Mouse (Mus musculus) heart, embryonic 10.5 days (tissue): Measurements from ENCODE around the gene Mgp. TPM values are rescaled to one million over a fixed set of nuclear protein-coding genes. Genes with fewer than 3 reads are reported as not detected.

Source experiments
- DNase-seq: peaks from one replicate; pipeline ENCODE4 v3.0.0-alpha.2; 2017; ENCODE audit warnings: low spot score
- H3K27ac ChIP-seq: fragments of 300-500 bp; sonication (generic); 2 replicates; pipeline ENCODE4 v1.5.1; 2016; ENCODE audit warnings: mild to moderate bottlenecking
- H3K27me3 ChIP-seq: fragments of 300-500 bp; sonication (generic); 2 replicates; pipeline ENCODE4 v1.6.1; 2016; ENCODE audit warnings: mild to moderate bottlenecking; ENCODE audit not compliant: poor library complexity, insufficient read depth, severe bottlenecking
- H3K36me3 ChIP-seq: fragments of 300-500 bp; sonication (generic); 2 replicates; pipeline ENCODE4 v1.6.1; 2016; ENCODE audit warnings: mild to moderate bottlenecking, moderate library complexity
- H3K4me1 ChIP-seq: fragments of 300-500 bp; sonication (generic); 2 replicates; pipeline ENCODE4 v1.6.1; 2016; ENCODE audit warnings: mild to moderate bottlenecking
- H3K4me3 ChIP-seq: fragments of 300-500 bp; sonication (generic); 2 replicates; pipeline ENCODE4 v1.5.1; 2016; ENCODE audit warnings: mild to moderate bottlenecking, moderate library complexity
- H3K9me3 ChIP-seq: fragments of 300-500 bp; sonication (generic); 2 replicates; pipeline ENCODE4 v1.6.1; 2016; ENCODE audit warnings: mild to moderate bottlenecking, moderate library complexity
- WGBS: fragments of 180-500 bp; shearing (Covaris S2); methylation state at CpG from one replicate; pipeline ENCODE4 v1.1.7; 2016; 5-methylcytosine and 5-hydroxymethylcytosine counted together
- polyA plus RNA-seq: library from polyadenylated mRNA; unstranded; fragments of >200 nt; fragmentation: Nextera tagmentation; extraction: Ambion mirVana; gene quantifications from 2 replicates; pipeline ENCODE4 v1.2.1, GENCODE M21; 2016

Mgp gene
- polyA plus RNA-seq, 1 experiment from 2014 or later, result 10.7 TPM

GRCm38 (mm10) chr6:136857186-136857872 lies 18.3 kb downstream of the Mgp start, which contains the start of gene Art4:
TSS of gene Art4 (minus strand) at chr6:136857733.
- peaks cover 67% of the 10 kb centered on the region for H3K4me1 ChIP-seq
- peak within 1 kb of the TSS; percentile 89 for H3K27ac ChIP-seq
- peak within 1 kb of the TSS; percentile 48 for H3K4me3 ChIP-seq
- H3K9me3 ChIP-seq, result no peaks in the 10 kb centered on the region
- peak; percentile 94 for DNase-seq
- H3K36me3 ChIP-seq, result no peaks in the 10 kb centered on the region; the same call in 1 of the 2 replicates
- WGBS, result 14% methylated on average over 18 of the region's 18 CpGs
- H3K27me3 ChIP-seq, result no peaks in the 10 kb centered on the region

GRCm38 (mm10) chr6:136856071-136856636 lies 19.5 kb downstream of the Mgp start:
- Histone ChIP-seq H3K4me1 (peaks cover 70% of the 10 kb centered on the region), H3K36me3 (peaks cover 6% of the 10 kb centered on the region), H3K27me3 (no peaks in the 10 kb centered on the region), H3K4me3 (peak overlapping the region; percentile 48), H3K27ac (peak overlapping the region; percentile 89), H3K9me3 (no peaks in the 10 kb centered on the region)
- 27% methylated on average over 14 of the region's 14 CpGs for WGBS
- no peak for DNase-seq

- Histone ChIP-seq H3K36me3 (peaks cover 6% of the 10 kb centered on the region), H3K27me3 (no peaks in the 10 kb centered on the region), H3K27ac (peak overlapping the region; percentile 89), H3K4me1 (peaks cover 63% of the 10 kb centered on the region), H3K9me3 (no peaks in the 10 kb centered on the region), H3K4me3 (peak overlapping the region; percentile 48; the same call in 1 of the 2 replicates)
- 73% methylated on average over 2 of the region's 2 CpGs for WGBS
- no peak for DNase-seq
Observed at GRCm38 (mm10) chr6:136855183-136855582, 20.4 kb downstream of the Mgp start.

- 77% methylated on average over 11 of the region's 11 CpGs for WGBS
- Histone ChIP-seq H3K9me3 (no peaks in the 10 kb centered on the region), H3K27ac (peak overlapping the region; percentile 39; the same call in 1 of the 2 replicates), H3K4me3 (no peak overlapping the region), H3K4me1 (peaks cover 55% of the 10 kb centered on the region), H3K27me3 (no peaks in the 10 kb centered on the region), H3K36me3 (peaks cover 8% of the 10 kb centered on the region)
- no peak for DNase-seq
Observed at GRCm38 (mm10) chr6:136854361-136854781, 21.3 kb downstream of the Mgp start.

- H3K4me3 ChIP-seq, result no peak overlapping the region
- WGBS, result 45% methylated on average over 3 of the region's 3 CpGs
- peak overlapping the region; percentile 60 for H3K27ac ChIP-seq
- no peak for DNase-seq
- no peaks in the 10 kb centered on the region for H3K9me3 ChIP-seq
- peaks cover 39% of the 10 kb centered on the region for H3K4me1 ChIP-seq
- H3K36me3 ChIP-seq, result peaks cover 12% of the 10 kb centered on the region
- H3K27me3 ChIP-seq, result no peaks in the 10 kb centered on the region
Observed at GRCm38 (mm10) chr6:136852762-136853161, 22.9 kb downstream of the Mgp start.

- 81% methylated on average over 4 of the region's 4 CpGs for WGBS
- H3K4me1 ChIP-seq, result peaks cover 34% of the 10 kb centered on the region
- H3K36me3 ChIP-seq, result peaks cover 12% of the 10 kb centered on the region
- H3K27ac ChIP-seq, result peak overlapping the region; percentile 60
- no peak overlapping the region for H3K4me3 ChIP-seq
- DNase-seq, result no peak
- no peaks in the 10 kb centered on the region for H3K27me3 ChIP-seq
- H3K9me3 ChIP-seq, result no peaks in the 10 kb centered on the region
Observed at GRCm38 (mm10) chr6:136852348-136852747, 23.3 kb downstream of the Mgp start.

- DNase-seq, result peak; percentile 64
- peaks cover 15% of the 10 kb centered on the region for H3K4me1 ChIP-seq
- no peak overlapping the region for H3K4me3 ChIP-seq
- no peaks in the 10 kb centered on the region for H3K27me3 ChIP-seq
- WGBS, result 54% methylated on average over 6 of the region's 6 CpGs
- H3K27ac ChIP-seq, result no peak overlapping the region
- no peaks in the 10 kb centered on the region for H3K9me3 ChIP-seq
- H3K36me3 ChIP-seq, result peaks cover 12% of the 10 kb centered on the region
Observed at GRCm38 (mm10) chr6:136850267-136850666, 25.4 kb downstream of the Mgp start.

- no peaks in the 10 kb centered on the region for H3K9me3 ChIP-seq
- H3K4me3 ChIP-seq, result no peak overlapping the region
- DNase-seq, result no peak
- H3K27me3 ChIP-seq, result no peaks in the 10 kb centered on the region
- H3K36me3 ChIP-seq, result peaks cover 12% of the 10 kb centered on the region
- H3K27ac ChIP-seq, result no peak overlapping the region
- H3K4me1 ChIP-seq, result peaks cover 7% of the 10 kb centered on the region
- WGBS, result 83% methylated on average over 5 of the region's 5 CpGs
Observed at GRCm38 (mm10) chr6:136848971-136849370, 26.7 kb downstream of the Mgp start.

- Histone ChIP-seq H3K27ac (no peak overlapping the region), H3K9me3 (no peaks in the 10 kb centered on the region), H3K4me1 (peaks cover 7% of the 10 kb centered on the region), H3K4me3 (no peak overlapping the region), H3K27me3 (no peaks in the 10 kb centered on the region), H3K36me3 (peaks cover 12% of the 10 kb centered on the region)
- 83% methylated on average over 8 of the region's 8 CpGs for WGBS
- peak; percentile 38 for DNase-seq
Observed at GRCm38 (mm10) chr6:136848399-136848798, 27.2 kb downstream of the Mgp start.

- H3K4me3 ChIP-seq, result no peak overlapping the region
- H3K4me1 ChIP-seq, result peaks cover 6% of the 10 kb centered on the region
- H3K9me3 ChIP-seq, result no peaks in the 10 kb centered on the region
- WGBS, result 31% methylated on average over 2 of the region's 2 CpGs
- H3K27me3 ChIP-seq, result no peaks in the 10 kb centered on the region
- H3K36me3 ChIP-seq, result peaks cover 12% of the 10 kb centered on the region
- H3K27ac ChIP-seq, result no peak overlapping the region
- peak; percentile 87 for DNase-seq
Observed at GRCm38 (mm10) chr6:136847790-136848189, 27.8 kb downstream of the Mgp start.

- DNase-seq, result no peak
- 90% methylated on average over 3 of the region's 3 CpGs for WGBS
- Histone ChIP-seq H3K4me3 (no peak overlapping the region), H3K36me3 (peaks cover 12% of the 10 kb centered on the region), H3K27me3 (no peaks in the 10 kb centered on the region), H3K9me3 (no peaks in the 10 kb centered on the region), H3K4me1 (peaks cover 3% of the 10 kb centered on the region; the same call in 1 of the 2 replicates), H3K27ac (no peak overlapping the region)
Observed at GRCm38 (mm10) chr6:136847267-136847666, 28.4 kb downstream of the Mgp start.

- Histone ChIP-seq H3K4me1 (no peaks in the 10 kb centered on the region), H3K27ac (no peak overlapping the region), H3K27me3 (no peaks in the 10 kb centered on the region), H3K9me3 (no peaks in the 10 kb centered on the region), H3K36me3 (peaks cover 6% of the 10 kb centered on the region; the same call in 1 of the 2 replicates), H3K4me3 (no peak overlapping the region)
- WGBS, result 73% methylated on average over 5 of the region's 5 CpGs
- DNase-seq, result no peak
Observed at GRCm38 (mm10) chr6:136845706-136846480, 29.7 kb downstream of the Mgp start.

- no peaks in the 10 kb centered on the region for H3K27me3 ChIP-seq
- WGBS, result 65% methylated on average over 2 of the region's 2 CpGs
Observed at GRCm38 (mm10) chr6:136844903-136845302, 30.7 kb downstream of the Mgp start.

More at GRCm38 (mm10) chr6:136844903-136845302, 30.7 kb downstream of the Mgp start:
- Histone ChIP-seq H3K4me1 (no peaks in the 10 kb centered on the region), H3K4me3 (no peak overlapping the region), H3K27ac (no peak overlapping the region), H3K36me3 (peaks cover 6% of the 10 kb centered on the region; the same call in 1 of the 2 replicates), H3K9me3 (no peaks in the 10 kb centered on the region)
- DNase-seq, result no peak
